Mouse (Mus musculus) inflammation-experienced regulatory T-cells, adult 6 months (primary cell): ENCODE measurements at regions not wholly inside any gene's neighbourhood (a gene's known extent, or its start where the extent isn't known, plus 50 kb on each side); places are given as distances from the start of the nearest gene placed in this dataset.

Source experiments
- ATAC-seq: one replicate; pipeline ENCODE4 v1.8.0; 2017

GRCm38 (mm10) chr5:43138931-43139486, 94.0 kb upstream of the Cpeb2 start:
- ATAC-seq = no peak

GRCm38 (mm10) chr5:43139813-43140212, 93.2 kb upstream of the Cpeb2 start:
- no peak for ATAC-seq

GRCm38 (mm10) chr5:43145939-43146338, 87.0 kb upstream of the Cpeb2 start:
- ATAC-seq = no peak

- ATAC-seq = no peak
These were observed 86.0 kb upstream of the Cpeb2 start for GRCm38 (mm10) chr5:43146928-43147327.

GRCm38 (mm10) chr5:43148486-43148885, 84.5 kb upstream of the Cpeb2 start:
- ATAC-seq = no peak

- no peak for ATAC-seq
These were observed 83.4 kb upstream of the Cpeb2 start for GRCm38 (mm10) chr5:43149559-43149958.

GRCm38 (mm10) chr5:43151099-43151774, 81.7 kb upstream of the Cpeb2 start:
- no peak for ATAC-seq

GRCm38 (mm10) chr5:43152119-43152611, 80.8 kb upstream of the Cpeb2 start:
- ATAC-seq = no peak

- ATAC-seq = no peak
These were observed 80.1 kb upstream of the Cpeb2 start for GRCm38 (mm10) chr5:43152881-43153280.

- no peak for ATAC-seq
These were observed 76.2 kb upstream of the Cpeb2 start for GRCm38 (mm10) chr5:43156771-43157170.

GRCm38 (mm10) chr5:43160140-43160539, 72.8 kb upstream of the Cpeb2 start:
- ATAC-seq = no peak

- ATAC-seq = no peak
These were observed 51.5 kb upstream of the Cpeb2 start for GRCm38 (mm10) chr5:43181475-43181874.
